Mouse (Mus musculus): ENCODE measurements at regions not wholly inside any gene's neighbourhood (a gene's known extent, or its start where the extent isn't known, plus 50 kb on each side); places are given as distances from the start of the nearest gene placed in this dataset.

DNA sequence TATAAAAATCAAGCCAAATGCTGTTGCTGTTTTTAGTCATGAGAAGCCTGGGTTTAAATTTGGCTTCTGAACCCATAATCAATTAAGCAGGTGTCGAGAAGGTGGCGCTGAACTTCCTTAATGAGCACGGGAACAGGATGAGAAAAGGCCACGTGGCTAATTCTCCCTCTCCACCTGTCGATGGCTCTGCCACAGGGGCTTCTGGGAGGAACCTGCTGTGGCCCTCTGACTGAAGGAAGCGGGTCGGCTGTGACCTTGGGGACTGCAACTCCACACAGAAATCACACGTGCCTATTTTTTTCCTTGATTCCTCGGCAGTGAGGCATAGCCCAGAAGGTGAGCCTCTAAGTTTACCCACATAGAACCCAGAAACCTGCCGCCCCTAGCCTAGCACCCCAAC, 244.8 kb upstream of the Sulf2 start:
- DNase-seq, result no peak

DNA sequence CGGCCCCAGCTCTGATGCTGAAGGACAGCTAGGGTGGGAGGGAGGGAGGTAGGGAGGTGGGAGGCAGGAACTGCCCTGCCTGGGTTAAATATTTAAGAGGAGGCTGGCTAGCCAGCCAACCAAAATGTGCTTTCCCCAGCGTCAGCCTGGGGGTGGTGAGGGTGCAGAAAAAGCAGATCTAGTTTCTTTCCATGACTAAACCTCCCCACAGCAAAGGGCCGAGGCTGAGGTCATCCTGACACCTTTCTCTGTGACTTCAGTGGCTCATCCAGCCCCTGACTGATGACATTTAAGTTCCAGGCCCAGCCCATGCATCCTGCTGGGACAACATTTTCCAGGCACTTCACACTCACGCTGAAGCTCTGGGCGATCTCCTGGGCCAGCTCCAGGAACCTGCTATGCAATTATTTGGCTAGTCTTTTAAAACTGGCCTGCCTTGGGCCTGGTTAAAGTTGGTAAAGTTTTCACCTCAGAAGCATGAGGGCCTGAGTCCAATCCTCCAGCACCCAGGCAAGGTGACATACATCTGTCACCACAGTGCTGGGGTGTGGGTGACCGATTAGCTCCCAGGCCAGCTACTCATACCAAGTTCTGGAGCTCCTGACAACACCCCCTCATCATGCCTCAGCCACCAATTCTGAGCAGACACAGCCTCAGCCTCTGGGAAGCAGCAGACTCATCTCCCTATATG, 243.8 kb upstream of the Sulf2 start:
- no peak for DNase-seq

DNA sequence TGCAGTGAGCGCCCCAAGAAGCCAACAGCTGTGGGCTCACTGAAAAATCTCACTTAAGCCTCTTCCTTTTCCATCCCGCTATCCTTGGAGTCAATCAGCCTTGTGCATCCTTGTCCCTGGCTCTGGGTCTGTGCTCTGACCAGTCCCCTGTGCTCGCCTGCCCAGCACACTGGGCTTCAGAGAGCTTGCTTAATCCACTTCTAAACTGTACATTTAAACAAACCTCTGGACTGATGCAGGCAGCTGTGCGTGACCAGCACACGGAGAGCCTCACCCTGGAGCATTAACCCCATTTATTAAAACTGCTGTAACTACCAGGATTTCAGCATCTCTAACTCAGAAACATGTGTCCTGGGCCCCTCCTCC, 243.3 kb upstream of the Sulf2 start:
- DNase-seq, result no peak

DNA sequence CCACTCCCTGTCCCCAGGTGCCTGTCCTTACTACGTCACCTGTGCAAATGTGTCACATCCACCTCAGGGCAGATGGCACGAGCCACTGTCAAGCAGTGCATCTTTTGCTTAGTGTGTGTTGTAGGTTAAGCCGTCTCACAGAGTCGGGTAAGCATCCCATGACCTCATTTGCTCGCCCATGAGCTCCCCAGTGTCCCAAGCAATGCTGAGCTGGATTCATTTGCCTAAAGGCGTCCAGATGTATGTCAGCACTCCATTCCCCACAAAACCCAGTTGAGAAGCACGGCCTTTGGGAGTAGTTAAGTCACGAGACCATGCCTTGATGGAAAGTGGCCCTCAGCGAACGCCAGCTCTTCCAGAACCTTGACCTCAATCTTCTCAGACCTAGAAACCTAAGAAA, 242.7 kb upstream of the Sulf2 start:
- no peak for DNase-seq

DNA sequence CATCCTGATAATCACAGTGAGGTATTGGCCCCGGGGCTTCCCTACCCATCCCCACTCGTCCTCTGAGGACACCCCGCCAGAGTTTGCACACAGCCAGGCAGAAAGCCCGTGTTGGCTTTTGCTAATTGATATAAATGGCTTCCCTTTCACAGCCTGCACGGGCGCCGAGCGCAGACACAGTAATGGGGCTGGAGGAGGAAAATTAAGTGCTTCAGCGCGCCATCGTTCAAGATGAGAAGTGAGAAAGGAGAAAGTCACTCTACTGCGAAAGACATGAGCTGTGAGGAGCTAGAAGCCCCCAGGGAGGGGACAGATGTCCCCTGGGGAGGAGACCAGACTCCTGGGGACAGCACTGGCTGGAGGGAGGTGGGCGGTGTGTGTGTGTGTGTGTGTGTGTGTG, 239.2 kb upstream of the Sulf2 start:
- DNase-seq, result no peak

DNA sequence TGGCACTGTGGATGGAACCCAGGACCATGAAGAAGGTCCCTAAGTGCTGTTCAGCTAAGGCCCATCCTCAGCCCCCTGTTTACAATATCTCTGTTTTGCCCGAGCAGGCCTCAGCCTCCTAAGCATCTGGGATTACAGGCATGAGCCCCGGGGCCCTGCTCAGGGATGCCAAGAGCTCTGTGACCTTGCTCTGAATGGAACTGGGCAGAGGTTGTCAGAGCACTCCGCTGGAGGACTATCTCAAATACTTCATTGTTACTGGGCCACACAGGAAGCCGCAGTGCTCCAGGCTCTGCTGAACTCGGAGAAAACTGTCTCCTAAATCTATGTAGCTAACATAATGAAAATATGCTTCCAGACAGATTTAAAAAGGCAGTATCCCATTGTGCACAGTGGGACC, 235.7 kb upstream of the Sulf2 start:
- no peak for DNase-seq

DNA sequence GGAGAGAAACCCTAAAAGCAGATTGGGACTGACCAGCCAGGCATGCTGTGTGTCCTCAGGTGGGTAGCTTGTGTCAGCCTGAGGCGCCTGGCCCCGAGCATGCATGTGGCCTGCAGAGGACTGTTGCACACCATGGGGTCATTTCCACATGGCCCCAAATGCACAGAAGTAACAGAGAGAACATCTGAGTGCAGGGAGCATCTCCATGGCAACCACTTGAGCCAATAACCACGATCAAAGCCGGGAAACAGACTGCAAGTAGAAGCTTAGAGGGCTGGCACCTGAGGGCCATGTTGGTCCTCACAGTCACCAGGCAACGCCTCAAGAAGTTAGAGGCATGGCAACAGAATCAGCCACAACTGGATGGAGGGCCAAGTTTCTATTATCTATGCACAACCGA, 232.6 kb upstream of the Sulf2 start:
- DNase-seq, result no peak

DNA sequence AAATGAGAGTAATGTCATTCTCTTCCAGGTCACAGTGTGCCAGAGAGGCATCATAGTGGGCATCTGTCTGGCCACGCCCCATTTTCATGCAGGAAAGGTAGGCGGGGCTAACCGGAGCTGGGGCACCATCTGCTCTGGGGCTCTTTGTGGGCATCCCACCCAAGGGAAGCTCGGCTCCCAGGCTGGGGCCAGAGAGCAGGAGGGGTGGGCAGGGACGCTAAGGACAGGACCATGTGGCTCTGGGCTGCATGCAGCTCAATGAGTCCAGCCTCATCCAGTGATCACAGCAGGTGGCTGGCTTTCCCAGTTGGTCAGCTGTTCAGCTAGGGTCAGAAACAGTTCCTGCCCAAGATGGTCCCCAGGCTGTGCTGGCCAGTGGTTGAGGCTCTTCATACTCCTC, 231.4 kb upstream of the Sulf2 start:
- no peak for DNase-seq

DNA sequence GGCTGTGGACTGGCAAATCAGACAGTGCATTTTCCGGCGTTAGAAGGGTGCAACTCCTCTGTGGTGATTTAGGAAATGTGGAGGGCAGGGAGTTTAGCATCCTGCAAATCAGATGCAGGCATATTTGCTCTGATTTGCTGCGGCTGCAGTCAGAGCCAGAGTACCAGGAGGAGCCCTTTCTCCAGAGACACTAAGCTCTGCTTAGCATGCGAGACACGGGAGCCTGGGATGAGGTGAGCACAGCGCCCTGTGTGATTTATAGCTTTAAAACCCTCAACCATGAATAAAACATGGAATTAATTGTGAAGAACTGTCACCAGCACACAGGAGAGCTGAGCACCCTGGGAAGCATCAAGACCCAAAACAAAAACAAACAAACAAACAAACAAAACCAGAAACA, 229.1 kb upstream of the Sulf2 start:
- no peak for DNase-seq

DNA sequence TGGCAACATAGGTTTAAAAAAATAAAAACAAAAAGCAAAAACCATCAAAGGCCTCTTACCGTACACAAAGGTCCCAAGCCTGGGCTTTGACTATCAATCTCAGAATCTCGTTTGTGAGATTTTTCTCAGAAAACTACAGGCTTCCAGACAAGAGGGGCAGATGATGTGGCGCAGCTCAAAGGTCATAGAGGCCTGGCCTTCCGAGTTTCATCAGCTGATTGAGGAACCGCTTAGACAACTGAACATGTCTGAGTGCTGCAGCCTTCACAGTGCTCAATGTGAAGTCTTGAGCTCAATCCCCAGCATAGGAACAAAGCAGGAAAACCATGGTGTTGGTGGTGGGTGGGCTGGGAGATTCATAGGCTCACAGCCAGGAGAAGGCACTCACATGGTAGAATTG, 227.9 kb upstream of the Sulf2 start:
- no peak for DNase-seq

DNA sequence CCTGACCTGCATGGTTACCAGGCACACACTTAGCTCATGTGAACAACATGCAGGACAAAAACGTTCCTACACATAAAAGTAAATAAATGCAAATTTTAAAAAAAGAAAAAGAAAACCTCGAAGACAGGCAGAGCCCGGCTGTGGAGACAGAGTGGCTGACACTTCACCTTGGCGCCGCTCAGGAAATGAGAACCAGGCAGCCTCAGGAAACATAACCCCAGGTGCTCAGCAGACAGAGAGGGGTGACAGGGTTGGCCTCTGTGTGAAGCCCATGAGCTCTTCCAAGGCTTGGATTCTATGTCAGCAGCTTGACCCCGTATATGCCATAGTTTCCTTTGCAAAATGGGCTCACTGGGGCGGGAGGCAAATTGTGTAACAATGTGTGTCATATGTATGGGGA, 226.7 kb upstream of the Sulf2 start:
- DNase-seq, result no peak

DNA sequence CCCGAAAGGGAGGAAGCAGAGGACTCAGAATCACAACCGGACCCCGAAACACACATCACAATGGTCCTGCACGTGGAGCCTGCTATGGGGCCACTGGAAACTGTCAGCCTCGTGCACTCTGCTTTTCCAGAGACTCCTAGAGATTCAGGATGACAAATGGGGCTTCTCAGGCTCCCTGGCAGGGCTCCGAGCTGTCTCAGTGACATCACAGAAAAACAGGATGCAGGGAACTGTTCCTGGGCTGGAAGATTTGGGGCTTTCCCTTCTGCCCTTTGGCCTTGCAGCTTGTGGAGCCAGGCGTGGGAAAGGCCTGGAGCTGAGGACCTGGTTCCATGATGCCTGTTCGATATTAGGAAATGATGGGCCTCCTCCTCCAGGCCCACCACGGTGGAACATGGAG, 225.4 kb upstream of the Sulf2 start:
- DNase-seq, result no peak

DNA sequence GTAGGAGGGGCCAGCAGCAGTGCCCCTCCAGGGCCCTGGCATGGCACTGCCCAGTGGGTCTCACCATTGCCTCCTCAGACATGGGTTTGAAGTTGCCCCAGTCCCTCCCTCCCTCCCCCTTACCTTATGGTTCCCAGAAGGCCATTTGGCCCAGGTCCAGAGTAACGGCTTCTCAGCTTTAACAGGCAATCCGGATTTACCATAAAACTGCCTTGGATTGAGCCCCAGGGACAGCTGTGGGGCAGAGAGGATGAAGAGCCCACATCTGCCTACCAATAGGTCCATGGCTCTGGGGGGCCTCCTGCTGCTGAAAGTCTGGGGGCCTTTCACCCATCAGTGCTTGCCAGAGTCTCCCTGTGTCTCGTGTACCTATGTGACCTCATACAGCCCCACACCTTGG, 222.9 kb upstream of the Sulf2 start:
- no peak for DNase-seq

DNA sequence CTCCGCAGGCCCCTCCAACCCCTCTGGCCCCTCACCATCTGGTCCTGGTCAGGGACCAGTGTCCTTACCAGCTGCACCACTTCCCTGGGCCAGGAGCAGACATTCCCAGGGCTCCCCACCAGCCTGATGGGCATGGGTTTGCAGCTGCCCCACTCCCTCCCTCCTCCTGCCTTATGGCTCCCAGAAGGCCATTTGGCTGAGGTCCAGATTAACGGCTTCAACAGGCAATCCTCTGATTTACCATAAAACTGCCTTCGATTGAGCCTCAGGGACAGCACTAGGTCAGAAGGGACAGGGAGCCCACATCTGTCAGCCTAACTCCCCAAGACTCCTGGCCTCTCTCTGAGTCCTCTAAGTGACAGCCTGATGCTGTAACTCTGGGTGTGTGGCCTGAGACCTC, 221.9 kb upstream of the Sulf2 start:
- DNase-seq, result no peak

DNA sequence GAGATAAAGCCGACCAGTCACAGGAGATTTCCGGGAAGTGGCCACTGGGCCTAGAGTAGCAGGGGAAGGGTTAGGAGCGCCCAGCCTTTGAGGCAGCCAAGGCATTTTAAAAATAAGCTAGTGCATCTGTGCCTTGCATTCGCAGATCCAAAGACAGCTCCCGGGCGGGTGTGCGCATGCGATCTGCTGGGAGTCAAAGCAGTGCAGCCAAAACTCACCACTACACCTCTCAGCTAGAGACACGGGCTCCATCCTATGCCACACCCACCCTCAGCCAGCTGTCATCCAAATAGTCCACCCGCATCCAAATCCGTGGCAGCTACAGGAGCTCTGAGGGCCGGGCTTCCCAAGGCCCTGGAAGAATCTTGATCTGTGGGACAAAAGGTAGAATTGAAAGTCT, 220.2 kb upstream of the Sulf2 start:
- no peak for DNase-seq

DNA sequence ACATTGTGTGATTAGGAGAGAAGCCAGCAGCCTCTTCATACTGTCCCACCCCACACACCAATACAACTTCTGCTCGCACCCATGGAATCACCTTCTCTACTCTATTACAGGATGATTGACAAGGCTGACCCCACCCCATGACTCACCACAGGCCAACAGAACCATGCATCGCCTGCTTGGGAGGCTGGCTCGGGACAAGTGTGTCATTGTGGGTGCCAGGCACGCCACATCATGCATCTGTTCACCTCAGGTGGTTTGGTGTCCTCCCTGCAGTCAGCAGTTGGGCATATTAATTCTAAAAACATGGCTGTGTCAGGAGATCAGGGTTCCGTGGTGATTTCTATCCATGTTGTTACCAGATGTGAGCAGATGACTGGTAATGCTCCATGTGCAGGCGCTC, 215.3 kb upstream of the Sulf2 start:
- no peak for DNase-seq

DNA sequence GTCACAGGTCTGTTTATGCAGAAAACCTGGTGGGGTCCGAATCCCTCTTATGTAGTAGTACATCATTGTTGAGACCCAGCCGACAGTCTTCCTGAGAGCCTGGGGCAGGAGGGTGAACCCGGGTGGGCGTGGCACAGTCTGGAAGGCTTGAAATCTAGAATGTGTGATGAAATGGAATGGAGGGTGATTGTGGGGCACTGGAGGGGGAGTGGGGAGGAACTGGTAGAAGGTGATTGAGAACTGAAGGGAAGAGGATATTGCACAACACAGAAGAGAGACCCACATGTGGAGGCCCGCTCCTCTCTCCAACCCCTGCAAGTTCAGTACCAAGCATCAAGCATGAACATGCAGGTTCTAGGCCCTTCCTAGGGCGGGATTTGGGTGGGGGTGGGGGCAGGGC, 206.2 kb upstream of the Sulf2 start:
- no peak for DNase-seq

DNA sequence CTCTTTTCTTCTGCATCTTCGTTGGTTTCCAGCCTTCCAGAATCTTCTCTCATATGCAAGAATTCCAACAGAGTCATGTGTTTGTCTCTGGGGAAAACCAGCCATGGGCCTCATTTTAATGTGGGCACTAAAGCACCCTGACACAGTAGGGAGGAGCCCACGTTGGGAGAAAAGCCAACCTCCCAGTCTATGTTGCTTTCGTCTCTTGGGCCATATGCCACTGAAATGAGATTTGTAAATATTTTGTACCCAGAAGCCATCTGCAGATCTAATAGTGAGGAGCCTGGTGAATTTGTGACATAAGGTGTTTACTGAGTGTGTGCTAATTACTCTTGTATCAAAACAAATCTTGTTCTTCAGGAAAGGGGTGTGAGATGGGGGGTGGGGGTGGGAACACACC, 205.3 kb upstream of the Sulf2 start:
- DNase-seq, result no peak

DNA sequence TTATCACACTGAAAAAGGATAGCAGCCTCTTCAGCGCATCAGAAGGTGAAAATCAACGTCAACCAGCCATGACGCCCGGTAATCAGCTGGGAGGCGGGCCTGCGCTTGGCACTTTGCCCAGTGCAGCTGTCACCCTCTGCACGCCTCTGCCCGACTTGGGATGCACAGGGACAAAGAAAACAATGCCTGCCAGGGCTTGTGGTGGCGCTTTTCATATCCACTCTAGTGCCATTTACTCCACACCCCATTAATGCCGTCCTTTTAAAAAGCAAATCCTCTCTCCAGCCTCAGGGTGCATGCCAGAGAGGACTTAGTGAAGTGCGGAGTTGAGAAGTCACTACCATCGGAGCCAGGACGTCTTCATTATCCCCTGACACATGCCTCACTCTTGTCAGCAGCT, 204.5 kb upstream of the Sulf2 start:
- no peak for DNase-seq

DNA sequence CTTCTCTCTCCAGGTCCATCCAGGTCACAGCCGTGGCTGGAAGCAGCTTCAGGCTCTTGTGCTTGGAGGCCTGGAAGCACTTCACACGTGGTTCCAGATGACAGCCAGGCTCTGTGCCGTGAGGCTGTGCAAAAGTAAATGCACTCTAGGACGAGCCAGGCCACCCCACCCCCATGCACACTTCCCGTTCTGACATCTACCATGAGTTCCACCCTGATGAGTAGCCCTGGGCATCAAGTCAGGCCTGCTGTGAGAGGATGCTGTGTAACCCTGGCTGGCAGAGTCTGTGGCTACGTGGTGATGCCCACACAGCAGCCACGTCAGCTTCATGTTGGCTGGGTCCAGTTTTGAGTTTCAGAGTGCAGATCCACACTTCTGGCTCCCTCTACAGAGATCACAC, 202.4 kb upstream of the Sulf2 start:
- DNase-seq, result no peak

DNA sequence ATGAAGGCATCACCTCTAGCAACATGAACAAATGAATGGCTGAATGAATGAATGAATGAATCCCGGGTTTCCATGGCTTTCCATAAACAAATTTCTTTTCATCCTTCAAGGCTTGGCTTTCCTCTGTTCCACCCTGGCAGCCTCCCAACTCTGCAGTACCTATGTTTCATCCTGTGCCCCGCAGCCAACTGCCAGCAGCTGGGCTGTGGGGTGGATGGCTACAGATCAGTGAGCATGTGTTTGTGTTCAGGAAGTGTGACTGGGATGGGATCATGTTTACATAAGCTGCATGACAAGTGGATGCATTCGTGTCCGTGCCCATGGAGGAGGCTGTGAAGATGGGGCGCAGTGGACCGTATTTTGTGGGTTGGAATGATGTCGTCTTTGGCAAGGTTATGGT, 200.5 kb upstream of the Sulf2 start:
- DNase-seq, result no peak

DNA sequence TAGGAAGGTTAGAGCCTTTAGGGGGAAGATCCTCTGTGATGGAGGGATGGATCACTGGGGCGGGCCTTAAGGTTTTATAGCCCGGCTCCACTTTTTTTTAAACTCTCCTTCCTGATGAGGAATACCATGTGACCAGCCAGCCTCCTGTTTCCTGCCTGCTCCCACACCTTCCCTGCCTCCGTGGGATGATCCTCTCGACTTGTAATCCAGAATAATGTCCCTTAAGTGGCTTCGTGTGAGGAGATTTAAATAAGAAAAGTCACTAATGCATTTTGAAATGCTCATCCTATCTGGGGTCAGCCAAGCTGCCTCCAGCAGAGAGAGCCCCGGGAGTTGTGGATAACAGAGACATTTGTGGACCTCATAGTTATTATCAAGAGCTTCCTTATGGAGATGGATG, 200.0 kb upstream of the Sulf2 start:
- DNase-seq, result no peak

DNA sequence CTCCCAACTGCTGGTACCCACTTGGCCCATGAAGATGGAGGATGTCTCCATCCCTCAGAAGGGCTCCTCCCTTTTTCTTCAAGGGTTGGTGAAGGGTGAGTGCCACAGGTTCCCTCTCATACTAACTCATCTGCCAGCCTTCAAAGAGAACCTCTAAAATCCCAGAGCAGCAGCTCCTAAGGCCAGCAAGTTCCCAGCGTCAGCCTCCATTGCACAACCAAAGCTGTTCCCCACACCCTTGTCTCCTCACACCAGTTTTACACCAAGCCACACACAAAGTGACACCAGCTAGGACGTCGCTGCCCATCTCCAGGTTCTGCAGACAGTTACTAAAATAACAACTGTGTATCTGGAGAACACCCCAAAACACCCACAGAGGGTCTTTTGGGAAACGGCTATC, 198.9 kb upstream of the Sulf2 start:
- no peak for DNase-seq

DNA sequence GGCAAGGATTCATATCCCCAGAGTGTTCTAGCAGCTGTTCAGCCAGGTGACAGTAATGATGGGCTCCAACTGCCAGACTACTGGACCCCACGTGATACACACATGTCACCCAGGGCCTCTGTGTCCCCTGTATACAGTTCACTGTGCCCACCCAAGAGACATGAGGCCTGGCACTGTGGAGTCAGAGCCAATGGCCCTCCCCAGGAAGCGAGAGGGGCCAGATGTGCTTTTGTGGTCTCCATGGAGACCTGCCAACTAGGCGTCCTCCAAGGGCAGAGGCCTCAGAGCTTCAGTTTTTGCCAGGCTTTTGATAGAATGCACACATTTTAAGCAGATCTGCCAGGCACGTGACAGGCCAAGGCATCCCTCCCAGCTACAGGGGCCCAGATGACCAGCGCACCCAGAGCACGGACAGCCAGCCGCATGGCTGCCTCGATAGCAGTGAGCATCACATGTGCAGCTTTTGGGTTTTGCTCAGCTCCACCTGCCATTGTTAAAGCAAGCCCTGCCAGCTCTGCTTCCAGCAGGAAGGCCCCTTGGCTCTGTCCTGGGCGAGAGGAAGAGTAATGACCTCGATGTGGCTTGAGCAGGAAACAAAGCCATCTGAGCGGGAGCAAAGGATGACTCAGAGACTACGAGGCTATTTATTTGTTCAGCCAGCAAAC, 198.1 kb upstream of the Sulf2 start:
- DNase-seq, result no peak

DNA sequence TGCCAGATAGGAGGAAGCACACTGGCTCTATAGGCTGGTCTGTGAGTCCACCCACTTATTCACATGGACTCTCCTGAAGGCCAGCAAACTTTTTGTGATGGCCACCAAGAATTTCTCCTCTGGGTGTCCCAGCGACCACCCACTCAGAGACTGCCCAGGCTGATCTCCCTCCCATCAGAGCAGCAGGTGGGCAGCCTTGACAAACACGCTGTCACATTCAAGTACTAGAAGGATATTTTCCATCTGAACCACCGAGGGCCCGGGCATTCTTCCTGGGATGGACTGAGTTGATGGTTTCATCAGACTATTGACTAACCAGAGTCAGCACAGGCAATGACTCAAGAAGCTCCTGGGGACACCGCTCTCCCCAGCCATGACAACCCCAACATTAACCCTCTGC, 196.5 kb upstream of the Sulf2 start:
- DNase-seq, result no peak
